Mouse (Mus musculus) embryonic fibroblast, embryonic 13.5 days (primary cell): ENCODE measurements at regions not wholly inside any gene's neighbourhood (a gene's known extent, or its start where the extent isn't known, plus 50 kb on each side); places are given as distances from the start of the nearest gene placed in this dataset.

Experiments
- CTCF ChIP-seq: IDR thresholded peaks from 2 replicates; pipeline ENCODE4 v1.5.1; 2011; ENCODE audit warnings: mild to moderate bottlenecking, control low read depth, low read length, moderate library complexity, borderline replicate concordance; ENCODE audit not compliant: insufficient read depth
- POLR2A ChIP-seq: IDR thresholded peaks from 2 replicates; pipeline ENCODE4 v1.6.1; 2011; ENCODE audit warnings: low read depth, mild to moderate bottlenecking, control low read depth, low read length, moderate library complexity

- TF ChIP-seq CTCF (no peak), POLR2A (no peak)
These were observed 287.3 kb downstream of the Cmpk2 start for GRCm38 (mm10) chr12:26756284-26756683.
